Mouse (Mus musculus): Measurements from ENCODE around the gene Hoxc5. TPM values are rescaled to one million over a fixed set of nuclear protein-coding genes. Genes with fewer than 3 reads are reported as not detected.

The Hoxc5 gene
- polyA plus RNA-seq, 1 experiment from 2014 or later: 0.09 TPM

DNA sequence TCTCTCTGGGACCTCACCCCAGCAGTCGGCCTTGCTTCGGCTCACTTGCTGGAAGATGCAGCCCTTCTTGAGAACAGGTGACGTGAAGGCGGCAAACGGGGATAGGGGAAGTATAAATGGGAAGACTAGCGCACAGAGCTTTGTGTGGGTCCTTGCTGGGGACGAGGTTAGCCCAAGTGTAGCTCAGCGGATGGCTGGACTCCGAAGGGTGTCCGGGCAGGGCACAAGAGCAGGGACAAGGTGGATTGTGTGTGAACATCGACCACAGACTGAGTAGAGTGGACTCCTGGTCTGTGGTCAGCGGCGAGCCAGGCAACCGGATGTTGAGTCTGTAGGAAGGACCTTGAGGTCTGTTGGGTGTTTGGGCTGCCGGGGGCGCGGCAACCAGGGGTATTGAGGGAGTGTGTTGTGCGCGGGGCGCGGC, 8.5 kb downstream of the Hoxc5 start:
- Histone ChIP-seq H3K9ac (replicated peaks) (no peak overlapping the region), H3K27me3 (peaks cover 100% of the 10 kb centered on the region), H3K9me3 (no peaks in the 10 kb centered on the region), H3K4me3 (replicated peaks) (no peak overlapping the region), H3K36me3 (no peaks in the 10 kb centered on the region), H3K4me1 (replicated peaks) (no peaks in the 10 kb centered on the region), H3K27ac (no peak overlapping the region), H3K4me2 (replicated peaks) (no peak overlapping the region)
- WGBS: under 1% methylated on average over 21 of the region's 21 CpGs
- ATAC-seq: no peak

DNA sequence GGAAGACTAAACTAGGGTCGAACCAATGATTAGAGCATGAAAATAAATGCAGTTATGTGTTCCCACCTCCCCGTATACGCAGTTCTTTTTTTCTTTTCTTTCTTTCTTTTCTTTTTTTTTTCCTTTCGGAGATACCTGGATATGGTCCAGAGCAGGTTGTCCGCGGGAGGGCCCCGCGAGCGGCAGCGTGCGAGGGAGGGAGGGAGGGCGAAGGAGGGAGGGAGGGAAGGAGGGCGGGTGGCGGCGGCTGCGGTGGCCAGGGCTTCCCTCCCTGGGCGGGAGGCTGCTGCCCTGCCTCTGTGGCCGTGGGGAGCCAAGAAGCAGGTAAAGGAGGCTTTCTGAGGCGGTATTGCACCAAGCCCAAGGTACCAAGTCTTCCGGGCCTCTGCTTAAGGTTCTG, 8.9 kb downstream of the Hoxc5 start, which contains the start of gene Hoxc9:
Hoxc9 (plus strand) TSS at position 269 of the 400 bp plus-strand sequence.
- H3K27ac ChIP-seq: no peak within 1 kb of the TSS
- H3K36me3 ChIP-seq: no peaks in the 10 kb centered on the region
- 2% methylated on average over 17 of the region's 20 CpGs for WGBS

DNA sequence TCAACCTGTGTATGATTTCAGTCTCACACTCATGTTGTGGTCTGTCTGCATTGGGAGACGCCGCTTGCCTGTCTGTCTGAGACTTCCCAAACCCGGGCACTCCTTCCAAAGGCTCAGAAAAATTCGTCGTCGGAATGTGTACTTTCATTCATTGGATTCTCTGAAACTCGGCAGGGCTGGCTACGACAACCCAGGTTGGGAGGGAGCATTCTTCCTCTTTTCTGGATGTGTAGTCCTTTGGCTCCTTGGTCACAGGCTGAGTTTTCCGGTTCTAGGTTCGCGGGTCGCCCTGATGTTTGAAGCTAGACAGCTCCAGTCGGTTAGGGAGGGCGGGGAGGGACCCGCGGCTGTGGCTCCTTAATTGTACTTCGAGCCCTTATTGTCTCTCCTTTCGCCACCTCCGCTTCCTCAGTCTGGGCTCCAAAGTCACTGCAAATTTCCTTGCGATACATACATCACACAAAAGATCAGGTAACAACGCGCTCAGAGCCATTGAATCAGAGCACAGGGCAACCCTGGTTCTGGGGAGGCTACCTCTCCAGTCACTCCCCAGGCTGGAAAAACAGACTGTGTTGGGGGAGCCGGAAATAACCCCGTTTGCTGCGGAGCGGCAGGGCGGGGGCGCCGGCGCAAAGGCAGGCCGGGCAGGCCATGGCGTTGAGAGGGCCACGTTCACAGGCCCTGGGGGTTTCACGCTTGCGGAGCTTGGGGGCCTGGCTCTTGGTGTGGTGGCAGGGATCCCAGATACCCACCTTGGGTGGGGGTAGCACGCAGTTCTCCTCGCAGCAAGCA, 9.6 kb downstream of the Hoxc5 start:
- H3K27me3 ChIP-seq: peaks cover 100% of the 10 kb centered on the region
- no peak for ATAC-seq
- H3K4me3 ChIP-seq (replicated peaks): no peak overlapping the region
- no peak overlapping the region for H3K27ac ChIP-seq
- peaks cover 4% of the 10 kb centered on the region; the same call in 1 of the 2 replicates for H3K4me1 ChIP-seq (replicated peaks)
- WGBS: under 1% methylated on average over 37 of the region's 37 CpGs
- no peaks in the 10 kb centered on the region for H3K9me3 ChIP-seq
- no peak overlapping the region for H3K4me2 ChIP-seq (replicated peaks)
- no peak overlapping the region for H3K9ac ChIP-seq (replicated peaks)
- H3K36me3 ChIP-seq: no peaks in the 10 kb centered on the region

More for the DNA sequence above, 8.9 kb downstream of the Hoxc5 start, which contains the start of gene Hoxc9:
- H3K9ac ChIP-seq (replicated peaks): no peak within 1 kb of the TSS
- no peak within 1 kb of the TSS for H3K4me2 ChIP-seq (replicated peaks)
- H3K9me3 ChIP-seq: no peaks in the 10 kb centered on the region
- no peak within 1 kb of the TSS for H3K4me3 ChIP-seq (replicated peaks)
- peaks cover 100% of the 10 kb centered on the region for H3K27me3 ChIP-seq
- H3K4me1 ChIP-seq (replicated peaks): no peaks in the 10 kb centered on the region
- ATAC-seq: no peak

DNA sequence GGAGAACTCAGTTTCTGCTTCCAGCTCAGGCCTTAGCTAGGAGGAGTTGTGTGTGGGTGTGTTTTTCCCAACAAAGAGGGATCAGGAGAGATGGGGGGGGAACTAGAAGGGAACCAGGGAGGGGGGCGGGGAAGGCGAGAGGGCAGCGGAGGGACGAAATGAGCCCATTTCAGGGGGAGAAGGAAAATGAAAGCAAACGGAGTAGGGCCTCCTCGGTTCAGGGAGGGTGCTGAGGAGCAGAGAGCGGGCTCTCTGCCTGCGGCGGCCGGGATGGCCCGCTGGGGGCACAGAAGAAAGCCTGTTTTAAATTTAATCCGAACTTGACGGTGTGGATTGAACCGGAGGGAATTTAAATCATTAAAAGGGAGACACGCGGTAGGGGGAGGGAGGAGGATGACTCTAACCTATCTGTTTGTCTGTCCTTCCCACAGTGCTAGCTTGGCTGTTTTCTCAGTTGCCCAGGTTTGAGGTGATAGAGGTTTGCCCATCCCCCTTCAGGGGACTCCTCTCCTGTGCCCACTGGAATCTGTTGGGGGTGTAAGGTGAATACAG, 10.3 kb downstream of the Hoxc5 start:
- peaks cover 100% of the 10 kb centered on the region for H3K27me3 ChIP-seq
- WGBS: under 1% methylated on average over 16 of the region's 16 CpGs
- H3K4me1 ChIP-seq (replicated peaks): peaks cover 7% of the 10 kb centered on the region; the same call in 1 of the 2 replicates
- no peak overlapping the region for H3K9ac ChIP-seq (replicated peaks)
- H3K4me2 ChIP-seq (replicated peaks): no peak overlapping the region
- no peak for ATAC-seq
- no peaks in the 10 kb centered on the region for H3K36me3 ChIP-seq
- H3K4me3 ChIP-seq (replicated peaks): no peak overlapping the region
- H3K27ac ChIP-seq: no peak overlapping the region
- no peaks in the 10 kb centered on the region for H3K9me3 ChIP-seq

DNA sequence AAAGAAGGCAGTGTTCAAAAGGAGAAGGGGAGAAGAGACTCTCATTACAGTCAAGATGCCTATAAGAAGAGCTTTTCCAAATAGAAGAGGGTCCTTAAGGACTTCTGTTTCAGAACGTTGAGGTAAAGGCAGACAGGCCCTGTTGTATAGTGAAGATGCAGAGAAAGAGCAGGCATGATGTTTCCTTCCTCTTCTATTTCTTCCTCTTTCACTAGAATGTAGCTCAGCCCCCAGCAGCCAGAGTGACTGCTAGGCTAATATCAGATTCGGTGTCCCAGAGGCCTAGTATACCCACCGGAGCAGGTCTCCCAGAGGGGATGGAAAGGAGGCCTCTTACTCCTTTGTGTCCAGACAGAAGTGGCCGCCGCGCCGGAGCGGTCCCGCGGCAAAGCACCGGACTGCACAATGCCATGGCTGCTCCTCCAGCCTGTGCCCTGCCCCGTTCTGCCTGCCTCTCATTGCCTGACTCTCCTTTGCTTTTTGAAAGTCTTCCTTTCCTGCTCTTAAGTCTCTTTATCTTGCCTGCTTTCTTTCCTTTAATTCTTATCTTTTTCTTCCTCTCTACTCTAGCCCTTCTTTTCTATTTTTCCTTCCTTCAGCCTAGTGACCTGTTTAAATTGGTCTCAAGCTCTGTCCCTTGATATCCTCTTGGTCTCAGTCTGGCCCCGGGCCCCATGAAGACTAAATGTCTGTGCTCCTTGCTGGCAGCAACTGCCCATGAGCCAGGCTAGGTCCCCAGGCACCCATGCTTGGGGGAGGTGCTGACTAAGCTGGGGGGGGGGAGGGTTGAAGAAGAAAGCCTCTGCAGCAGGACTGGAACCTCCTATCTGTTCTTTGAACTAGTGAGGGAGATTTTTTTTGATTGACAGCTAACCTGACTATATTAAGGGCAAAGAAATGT, 11.6 kb downstream of the Hoxc5 start:
- H3K36me3 ChIP-seq: no peaks in the 10 kb centered on the region
- ATAC-seq: no peak

DNA sequence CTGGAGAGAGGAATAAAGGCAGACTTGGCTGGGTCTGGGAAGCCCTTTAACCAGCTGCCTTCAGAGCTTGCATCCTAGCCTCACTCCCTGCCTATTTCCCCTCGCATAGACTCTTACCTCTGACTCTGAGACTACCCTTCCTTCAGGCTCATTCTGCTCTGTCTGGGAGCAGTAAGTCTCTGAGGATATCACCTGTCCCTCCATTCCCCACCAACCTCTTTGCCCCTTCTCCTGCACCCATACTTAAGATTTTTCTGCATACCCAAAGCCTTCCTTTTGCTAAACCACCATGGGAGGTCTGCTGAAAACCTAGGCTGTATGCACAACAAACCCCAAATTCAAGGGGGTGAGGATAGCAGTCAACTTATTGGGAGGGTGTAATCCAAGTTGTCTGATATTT, 12.7 kb downstream of the Hoxc5 start:
- ATAC-seq: no peak
- no peak overlapping the region for H3K4me2 ChIP-seq (replicated peaks)
- H3K9ac ChIP-seq (replicated peaks): no peak overlapping the region
- no peak overlapping the region for H3K27ac ChIP-seq
- H3K27me3 ChIP-seq: peaks cover 100% of the 10 kb centered on the region
- no peaks in the 10 kb centered on the region for H3K9me3 ChIP-seq
- peaks cover 7% of the 10 kb centered on the region; the same call in 1 of the 2 replicates for H3K4me1 ChIP-seq (replicated peaks)
- no peak overlapping the region for H3K4me3 ChIP-seq (replicated peaks)
- H3K36me3 ChIP-seq: no peaks in the 10 kb centered on the region
- 0% methylated on average over 1 of the region's 1 CpGs for WGBS

More for the DNA sequence above, 11.6 kb downstream of the Hoxc5 start:
- Histone ChIP-seq H3K27me3 (peaks cover 100% of the 10 kb centered on the region), H3K4me1 (replicated peaks) (peaks cover 7% of the 10 kb centered on the region; the same call in 1 of the 2 replicates), H3K4me3 (replicated peaks) (no peak overlapping the region), H3K9me3 (no peaks in the 10 kb centered on the region), H3K9ac (replicated peaks) (no peak overlapping the region), H3K4me2 (replicated peaks) (no peak overlapping the region), H3K27ac (no peak overlapping the region)
- WGBS: 2% methylated on average over 13 of the region's 13 CpGs

DNA sequence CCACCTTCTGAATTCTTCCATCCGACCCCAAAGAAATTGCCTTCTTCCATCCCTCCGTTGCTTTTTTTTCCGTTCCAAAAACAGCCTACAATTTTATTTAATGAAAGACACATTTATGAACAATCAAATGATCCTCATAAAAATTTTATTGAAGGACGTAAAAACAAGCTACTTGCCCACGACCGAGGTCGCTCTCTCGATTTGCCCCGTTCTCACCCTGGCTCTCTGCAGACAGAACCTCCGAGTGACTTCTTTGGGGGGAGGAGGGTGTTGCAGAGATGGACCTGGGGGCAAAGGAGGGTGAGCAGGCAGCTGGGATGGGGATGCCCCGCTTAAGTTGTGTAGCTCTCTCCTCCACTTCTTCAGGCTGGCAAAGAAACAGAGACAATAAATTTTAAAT, 13.1 kb downstream of the Hoxc5 start:
- no peaks in the 10 kb centered on the region for H3K36me3 ChIP-seq
- H3K9me3 ChIP-seq: no peaks in the 10 kb centered on the region
- H3K27ac ChIP-seq: no peak overlapping the region
- H3K27me3 ChIP-seq: peaks cover 100% of the 10 kb centered on the region
- no peak for ATAC-seq
- no peak overlapping the region for H3K9ac ChIP-seq (replicated peaks)
- H3K4me1 ChIP-seq (replicated peaks): peaks cover 7% of the 10 kb centered on the region; the same call in 1 of the 2 replicates
- no peak overlapping the region for H3K4me2 ChIP-seq (replicated peaks)
- H3K4me3 ChIP-seq (replicated peaks): no peak overlapping the region
- WGBS: 4% methylated on average over 11 of the region's 11 CpGs

DNA sequence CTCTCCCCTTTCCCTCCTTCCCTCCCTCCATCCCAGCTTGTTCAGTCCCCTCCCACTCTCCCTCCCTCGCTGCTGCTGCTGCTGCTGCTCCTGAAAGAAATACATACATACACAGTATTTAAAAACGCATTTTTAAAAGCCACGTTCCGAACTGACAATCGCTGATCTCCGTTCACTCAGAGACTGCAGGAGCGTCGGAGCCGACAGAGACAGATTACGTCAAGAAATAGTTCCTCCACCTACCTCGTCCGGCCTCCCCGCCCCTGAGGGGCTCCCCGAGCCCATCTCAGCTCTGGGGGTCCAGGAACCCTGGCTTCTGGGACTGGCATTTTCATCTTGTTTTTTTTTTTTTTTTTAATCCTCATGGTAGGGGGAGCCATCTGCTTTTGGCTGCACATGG, 13.7 kb downstream of the Hoxc5 start:
- Histone ChIP-seq H3K4me3 (replicated peaks) (0 out of 2 replicates have a peak overlapping the region, but pooled peaks have one; percentile 15), H3K4me2 (replicated peaks) (peak overlapping the region; percentile 45), H3K27ac (no peak overlapping the region), H3K4me1 (replicated peaks) (peaks cover 7% of the 10 kb centered on the region; the same call in 1 of the 2 replicates), H3K9me3 (no peaks in the 10 kb centered on the region), H3K27me3 (peaks cover 100% of the 10 kb centered on the region), H3K9ac (replicated peaks) (no peak overlapping the region), H3K36me3 (no peaks in the 10 kb centered on the region)
- no peak for ATAC-seq
- WGBS: under 1% methylated on average over 14 of the region's 14 CpGs

DNA sequence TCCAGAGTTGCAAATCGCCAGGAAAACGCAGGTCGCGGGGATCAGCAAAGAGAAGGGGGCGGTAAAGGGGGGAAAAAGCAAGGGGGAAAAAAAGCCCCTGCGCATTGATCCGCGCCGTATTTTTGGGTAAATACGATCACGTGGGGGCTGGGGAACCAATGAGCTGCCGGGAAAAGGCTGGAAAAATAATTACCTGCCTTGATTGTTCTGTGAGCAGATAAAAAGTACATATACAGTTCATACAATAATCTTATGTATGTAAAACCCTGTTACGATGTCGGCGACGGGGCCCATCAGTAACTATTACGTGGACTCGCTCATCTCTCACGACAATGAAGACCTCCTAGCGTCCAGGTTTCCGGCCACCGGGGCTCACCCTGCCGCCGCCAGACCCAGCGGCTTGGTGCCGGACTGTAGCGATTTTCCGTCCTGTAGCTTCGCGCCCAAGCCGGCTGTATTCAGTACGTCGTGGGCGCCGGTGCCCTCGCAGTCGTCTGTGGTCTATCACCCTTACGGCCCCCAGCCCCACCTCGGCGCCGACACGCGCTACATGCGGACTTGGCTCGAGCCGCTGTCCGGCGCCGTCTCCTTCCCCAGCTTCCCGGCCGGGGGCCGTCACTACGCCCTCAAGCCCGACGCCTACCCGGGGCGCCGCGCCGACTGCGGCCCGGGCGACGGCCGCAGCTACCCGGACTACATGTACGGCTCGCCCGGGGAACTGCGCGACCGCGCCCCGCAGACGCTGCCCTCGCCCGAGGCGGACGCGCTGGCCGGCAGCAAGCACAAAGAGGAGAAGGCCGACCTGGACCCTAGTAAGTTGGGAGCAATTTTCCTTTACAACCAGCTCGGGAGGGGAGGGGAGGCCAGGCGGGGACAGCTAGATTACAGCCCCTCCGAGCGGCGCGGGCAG, 14.4 kb downstream of the Hoxc5 start:
- no peak overlapping the region for H3K27ac ChIP-seq
- peak overlapping the region; percentile 45 for H3K4me2 ChIP-seq (replicated peaks)
- WGBS: under 1% methylated on average over 87 of the region's 88 CpGs
- H3K4me1 ChIP-seq (replicated peaks): peaks cover 7% of the 10 kb centered on the region; the same call in 1 of the 2 replicates
- ATAC-seq: no peak
- H3K27me3 ChIP-seq: peaks cover 100% of the 10 kb centered on the region
- no peak overlapping the region for H3K9ac ChIP-seq (replicated peaks)
- H3K9me3 ChIP-seq: no peaks in the 10 kb centered on the region
- no peaks in the 10 kb centered on the region for H3K36me3 ChIP-seq
- H3K4me3 ChIP-seq (replicated peaks): peak overlapping the region; percentile 15

DNA sequence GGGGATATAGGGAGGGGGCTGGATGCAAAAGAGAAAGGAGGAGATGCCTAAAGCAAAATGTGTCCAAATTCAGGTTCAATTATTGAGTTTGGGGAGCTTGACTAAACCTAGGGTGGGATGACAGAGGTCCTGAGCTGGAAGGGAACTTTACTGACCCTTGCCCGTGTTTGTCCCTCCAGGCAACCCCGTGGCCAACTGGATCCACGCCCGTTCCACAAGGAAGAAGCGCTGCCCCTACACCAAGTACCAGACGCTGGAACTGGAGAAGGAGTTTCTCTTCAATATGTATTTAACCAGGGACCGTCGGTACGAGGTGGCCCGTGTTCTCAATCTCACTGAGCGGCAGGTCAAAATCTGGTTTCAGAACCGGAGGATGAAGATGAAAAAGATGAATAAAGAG, 16.5 kb downstream of the Hoxc5 start:
- 2% methylated on average over 12 of the region's 12 CpGs for WGBS
- Histone ChIP-seq H3K36me3 (no peaks in the 10 kb centered on the region), H3K9me3 (no peaks in the 10 kb centered on the region), H3K27ac (no peak overlapping the region), H3K27me3 (peaks cover 100% of the 10 kb centered on the region), H3K4me3 (replicated peaks) (no peak overlapping the region), H3K4me1 (replicated peaks) (peaks cover 7% of the 10 kb centered on the region; the same call in 1 of the 2 replicates), H3K9ac (replicated peaks) (no peak overlapping the region), H3K4me2 (replicated peaks) (no peak overlapping the region)
- no peak for ATAC-seq

DNA sequence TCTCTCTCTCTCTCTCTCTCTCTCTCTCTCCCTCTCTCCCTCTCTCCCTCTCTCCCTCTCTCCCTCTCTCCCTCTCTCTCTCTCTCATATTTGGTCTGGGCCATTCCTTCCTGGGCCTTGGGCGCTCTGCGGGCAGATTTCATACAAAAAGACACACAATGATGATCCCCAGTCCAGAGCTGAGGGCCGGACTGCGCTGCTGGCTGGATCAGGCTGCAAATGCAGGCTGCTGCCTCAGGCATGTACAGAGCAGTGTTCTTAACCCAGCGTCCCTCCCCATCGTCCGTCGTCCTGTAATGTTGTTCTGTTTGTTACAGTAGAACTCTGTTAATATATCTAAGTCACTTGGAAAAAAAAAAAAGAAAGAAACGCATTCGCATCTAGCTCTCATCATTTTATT, 17.3 kb downstream of the Hoxc5 start:
- Histone ChIP-seq H3K9me3 (no peaks in the 10 kb centered on the region), H3K27me3 (peaks cover 100% of the 10 kb centered on the region), H3K4me3 (replicated peaks) (no peak overlapping the region), H3K27ac (no peak overlapping the region), H3K4me1 (replicated peaks) (peaks cover 7% of the 10 kb centered on the region; the same call in 1 of the 2 replicates), H3K4me2 (replicated peaks) (no peak overlapping the region), H3K9ac (replicated peaks) (no peak overlapping the region), H3K36me3 (no peaks in the 10 kb centered on the region)
- ATAC-seq: no peak
- WGBS: 1% methylated on average over 10 of the region's 10 CpGs

Measured in midbrain, embryonic 13.5 days (tissue).